Mouse (Mus musculus): Measurements from ENCODE around the gene Arl8a. TPM values are rescaled to one million over a fixed set of nuclear protein-coding genes. Genes with fewer than 3 reads are reported as not detected.

Arl8a gene
- polyA plus RNA-seq, 2 experiments = 54.5 to 88.1 TPM

GRCm38 (mm10) chr1:135168453-135169200 lies 22.0 kb downstream of the Arl8a start:
- H3K4me3 ChIP-seq (replicated peaks; ENCODE audit: low read length) = no peak overlapping the region
- no peak overlapping the region for H3K27ac ChIP-seq (replicated peaks; ENCODE audit: low read depth, low read length)
- H3K27me3 ChIP-seq (ENCODE audit: control insufficient read depth, insufficient read depth, low read length) = no peaks in the 10 kb centered on the region
- DNase-seq (ENCODE audit: low spot score) (no peak), ATAC-seq (ENCODE audit: low FRiP score, low read depth) (no peak)
- H3K9me3 ChIP-seq (ENCODE audit: control insufficient read depth, low read length) = no peaks in the 10 kb centered on the region
- no peaks in the 10 kb centered on the region for H3K4me1 ChIP-seq (ENCODE audit: control insufficient read depth, insufficient read depth, low read length)
- TF ChIP-seq POLR2A (IDR thresholded peaks at IDR 0.05; ENCODE audit: borderline replicate concordance, extremely low read depth, insufficient read depth, insufficient read length) = no peak
- no peaks in the 10 kb centered on the region for H3K36me3 ChIP-seq (ENCODE audit: control insufficient read depth, insufficient read depth, low read length)
- H3K4me2 ChIP-seq (replicated peaks; ENCODE audit: low read depth, low read length, severe bottlenecking) = no peak overlapping the region
- H3K9ac ChIP-seq (ENCODE audit: low read depth, low read length, severe bottlenecking) = no peak overlapping the region
- 89% methylated on average over 10 of the region's 10 CpGs for WGBS

GRCm38 (mm10) chr1:135169556-135170224 lies 23.1 kb downstream of the Arl8a start:
- Histone ChIP-seq H3K4me3 (replicated peaks; ENCODE audit: low read length) (no peak overlapping the region), H3K36me3 (ENCODE audit: control insufficient read depth, insufficient read depth, low read length) (no peaks in the 10 kb centered on the region), H3K9me3 (ENCODE audit: control insufficient read depth, low read length) (no peaks in the 10 kb centered on the region), H3K4me2 (replicated peaks; ENCODE audit: low read depth, low read length, severe bottlenecking) (no peak overlapping the region), H3K27ac (replicated peaks; ENCODE audit: low read depth, low read length) (no peak overlapping the region), H3K4me1 (ENCODE audit: control insufficient read depth, insufficient read depth, low read length) (no peaks in the 10 kb centered on the region), H3K27me3 (ENCODE audit: control insufficient read depth, insufficient read depth, low read length) (no peaks in the 10 kb centered on the region), H3K9ac (ENCODE audit: low read depth, low read length, severe bottlenecking) (no peak overlapping the region)
- TF ChIP-seq POLR2A (IDR thresholded peaks at IDR 0.05; ENCODE audit: borderline replicate concordance, extremely low read depth, insufficient read depth, insufficient read length) = no peak
- DNase-seq (ENCODE audit: low spot score) (no peak), ATAC-seq (ENCODE audit: low FRiP score, low read depth) (no peak)
- 61% methylated on average over 12 of the region's 12 CpGs for WGBS

- Histone ChIP-seq H3K9me3 (ENCODE audit: control insufficient read depth, low read length) (no peaks in the 10 kb centered on the region), H3K27ac (replicated peaks; ENCODE audit: low read depth, low read length) (no peak overlapping the region), H3K4me1 (ENCODE audit: control insufficient read depth, insufficient read depth, low read length) (no peaks in the 10 kb centered on the region), H3K36me3 (ENCODE audit: control insufficient read depth, insufficient read depth, low read length) (no peaks in the 10 kb centered on the region), H3K4me3 (replicated peaks; ENCODE audit: low read length) (no peak overlapping the region), H3K27me3 (ENCODE audit: control insufficient read depth, insufficient read depth, low read length) (no peaks in the 10 kb centered on the region), H3K9ac (ENCODE audit: low read depth, low read length, severe bottlenecking) (no peak overlapping the region), H3K4me2 (replicated peaks; ENCODE audit: low read depth, low read length, severe bottlenecking) (no peak overlapping the region)
- WGBS = 67% methylated on average over 10 of the region's 10 CpGs
- DNase-seq (ENCODE audit: low spot score) (no peak), ATAC-seq (ENCODE audit: low FRiP score, low read depth) (no peak)
- TF ChIP-seq POLR2A (IDR thresholded peaks at IDR 0.05; ENCODE audit: borderline replicate concordance, extremely low read depth, insufficient read depth, insufficient read length) = no peak
These were observed 23.7 kb downstream of the Arl8a start for GRCm38 (mm10) chr1:135170299-135170698.

- no peaks in the 10 kb centered on the region for H3K27me3 ChIP-seq (ENCODE audit: control insufficient read depth, insufficient read depth, low read length)
- ATAC-seq (ENCODE audit: low FRiP score, low read depth) (no peak), DNase-seq (ENCODE audit: low spot score) (no peak)
- no peak for TF ChIP-seq POLR2A (IDR thresholded peaks at IDR 0.05; ENCODE audit: borderline replicate concordance, extremely low read depth, insufficient read depth, insufficient read length)
- H3K4me2 ChIP-seq (replicated peaks; ENCODE audit: low read depth, low read length, severe bottlenecking) = no peak overlapping the region
- H3K9ac ChIP-seq (ENCODE audit: low read depth, low read length, severe bottlenecking) = no peak overlapping the region
- no peaks in the 10 kb centered on the region for H3K4me1 ChIP-seq (ENCODE audit: control insufficient read depth, insufficient read depth, low read length)
- H3K9me3 ChIP-seq (ENCODE audit: control insufficient read depth, low read length) = no peaks in the 10 kb centered on the region
- no peak overlapping the region for H3K27ac ChIP-seq (replicated peaks; ENCODE audit: low read depth, low read length)
- H3K4me3 ChIP-seq (replicated peaks; ENCODE audit: low read length) = no peak overlapping the region
- 82% methylated on average over 7 of the region's 7 CpGs for WGBS
- H3K36me3 ChIP-seq (ENCODE audit: control insufficient read depth, insufficient read depth, low read length) = no peaks in the 10 kb centered on the region
These were observed 24.6 kb downstream of the Arl8a start for GRCm38 (mm10) chr1:135171202-135171601.

GRCm38 (mm10) chr1:135171984-135172383 lies 25.4 kb downstream of the Arl8a start:
- Histone ChIP-seq H3K4me2 (replicated peaks; ENCODE audit: low read depth, low read length, severe bottlenecking) (no peak overlapping the region), H3K9me3 (ENCODE audit: control insufficient read depth, low read length) (no peaks in the 10 kb centered on the region), H3K27ac (replicated peaks; ENCODE audit: low read depth, low read length) (no peak overlapping the region), H3K4me1 (ENCODE audit: control insufficient read depth, insufficient read depth, low read length) (no peaks in the 10 kb centered on the region), H3K9ac (ENCODE audit: low read depth, low read length, severe bottlenecking) (no peak overlapping the region), H3K36me3 (ENCODE audit: control insufficient read depth, insufficient read depth, low read length) (no peaks in the 10 kb centered on the region), H3K27me3 (ENCODE audit: control insufficient read depth, insufficient read depth, low read length) (no peaks in the 10 kb centered on the region), H3K4me3 (replicated peaks; ENCODE audit: low read length) (no peak overlapping the region)
- ATAC-seq (ENCODE audit: low FRiP score, low read depth) (peak; percentile 84), DNase-seq (ENCODE audit: low spot score) (peak; percentile 86)
- no peak for TF ChIP-seq POLR2A (IDR thresholded peaks at IDR 0.05; ENCODE audit: borderline replicate concordance, extremely low read depth, insufficient read depth, insufficient read length)
- 40% methylated on average over 6 of the region's 6 CpGs for WGBS

All from limb, embryonic 14.5 days (tissue).